Mouse (Mus musculus) retina, embryonic 14.5 days (tissue): Measurements from ENCODE around the gene Shld2.
A peak's percentile ranks its signal among the peaks of the same experiment; 100 is the strongest.

Experiments used
- DNase-seq: peaks from one replicate; pipeline ENCODE4 v3.0.0-alpha.2; 2015; ENCODE audit warnings: low spot score

Shld2 gene

DNA sequence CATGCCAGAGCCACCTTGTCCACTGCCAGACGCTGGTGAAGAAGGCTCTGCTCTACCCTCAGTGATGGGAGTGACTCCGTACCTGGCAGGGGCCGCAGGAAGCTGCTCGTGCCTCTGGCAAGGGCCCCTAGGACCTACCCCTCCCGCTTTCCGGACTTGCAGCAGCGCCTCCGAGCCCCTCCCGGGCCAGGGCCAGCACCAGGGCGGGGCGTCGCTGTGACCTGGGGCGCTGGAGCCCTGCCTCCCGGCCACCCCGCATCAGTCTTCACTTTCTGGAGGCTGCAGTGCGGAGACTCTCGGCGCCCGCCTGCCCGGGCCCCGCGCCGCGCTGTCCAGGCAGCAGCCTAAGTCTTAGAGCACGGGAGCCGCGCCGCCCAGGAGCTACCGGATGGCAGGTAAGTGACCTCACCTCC, 90.5 kb downstream of the Shld2 start:
- peak; percentile 27 for DNase-seq

DNA sequence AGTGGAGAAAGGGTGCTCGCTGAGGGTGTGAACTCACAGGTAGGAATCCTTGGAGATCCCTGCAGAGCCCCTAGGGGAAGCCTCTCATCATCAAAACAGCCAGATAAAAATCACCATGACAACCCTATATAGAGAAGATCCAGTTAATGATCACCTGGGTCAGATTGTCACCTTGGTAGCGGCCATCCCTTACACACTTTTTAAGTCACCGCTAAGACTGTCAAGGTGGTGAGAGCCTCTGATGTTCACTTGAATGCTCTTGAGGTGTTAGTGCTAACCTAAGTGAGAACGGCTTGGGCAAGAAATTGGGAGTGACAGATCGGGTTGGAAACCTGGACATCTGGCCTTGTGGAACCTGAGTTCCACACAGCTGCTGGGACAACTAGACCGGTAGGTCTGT, 91.0 kb downstream of the Shld2 start, which contains the start of gene Syt15:
Gene Syt15 (plus strand): TSS at position 301 of the 400 bp plus-strand sequence.
- no peak for DNase-seq

DNA sequence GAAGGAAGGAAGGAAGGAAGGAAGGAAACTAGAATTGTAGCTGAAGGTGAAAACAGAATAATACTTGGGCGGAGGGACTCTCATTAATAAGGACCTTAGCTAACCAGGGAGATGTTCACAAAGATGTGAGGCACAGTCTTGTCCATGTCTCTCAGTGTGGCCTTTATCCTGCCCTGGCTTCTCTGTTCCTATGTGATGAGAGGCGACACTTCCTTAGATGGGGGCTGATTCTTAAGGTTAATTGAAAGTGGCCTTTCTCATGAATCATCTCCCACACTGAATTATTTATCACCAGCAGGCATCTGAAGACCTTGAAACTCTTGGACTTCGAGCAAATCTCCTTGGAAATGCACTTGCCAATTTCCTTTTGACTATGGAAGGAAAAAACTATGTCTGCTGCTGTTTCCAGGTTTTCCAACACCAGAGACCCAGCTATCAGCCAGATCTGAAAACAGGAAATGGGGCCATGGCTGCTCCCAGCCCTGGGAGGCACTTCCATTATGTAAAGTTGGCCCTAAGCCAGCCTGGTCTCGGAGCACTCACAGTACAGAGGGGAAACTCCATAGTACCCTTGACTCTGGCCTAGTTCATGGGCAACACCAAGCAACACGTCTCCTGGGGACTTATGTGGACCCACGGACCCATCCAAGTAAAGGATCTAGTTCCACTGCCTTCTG, 94.7 kb downstream of the Shld2 start:
- DNase-seq = no peak

DNA sequence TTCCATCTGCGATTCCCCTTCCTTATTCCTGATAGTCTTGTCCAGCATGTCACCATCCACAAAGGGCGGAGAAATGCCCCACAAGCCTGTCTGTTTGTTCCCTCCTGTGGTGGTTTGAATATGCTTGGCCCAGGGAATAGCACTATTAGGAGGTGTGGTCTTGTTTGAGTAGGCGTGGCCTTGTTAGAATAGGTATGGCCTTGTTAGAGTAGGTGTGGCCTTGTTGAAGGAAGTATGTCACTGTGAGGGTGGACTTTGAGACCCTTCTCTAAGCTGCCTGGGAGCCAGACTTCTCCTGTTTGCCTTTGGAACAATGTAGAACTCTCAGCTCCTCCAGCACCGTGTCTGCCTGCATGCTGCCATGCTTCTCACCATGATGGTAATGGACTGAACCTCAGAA, 100.4 kb downstream of the Shld2 start:
- no peak for DNase-seq

DNA sequence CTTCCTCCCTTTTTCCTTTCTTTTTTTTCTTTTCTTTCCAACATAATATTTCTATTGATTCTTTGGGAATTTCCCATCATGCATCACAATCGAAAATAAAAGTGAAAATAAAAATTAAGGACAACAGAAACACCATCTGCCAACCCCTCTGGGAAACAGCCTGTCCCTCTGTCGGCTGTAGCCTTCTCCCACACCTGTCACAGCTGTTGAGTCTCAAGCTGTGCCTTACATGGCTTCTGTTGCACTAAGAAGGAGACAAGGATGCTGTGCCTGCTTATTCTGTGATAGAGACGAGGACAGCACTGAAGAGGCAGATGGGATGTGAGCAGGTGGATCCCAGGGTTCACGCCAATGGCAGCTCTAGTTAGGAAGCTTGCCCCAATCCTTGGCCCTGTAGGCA, 101.2 kb downstream of the Shld2 start:
- no peak for DNase-seq

DNA sequence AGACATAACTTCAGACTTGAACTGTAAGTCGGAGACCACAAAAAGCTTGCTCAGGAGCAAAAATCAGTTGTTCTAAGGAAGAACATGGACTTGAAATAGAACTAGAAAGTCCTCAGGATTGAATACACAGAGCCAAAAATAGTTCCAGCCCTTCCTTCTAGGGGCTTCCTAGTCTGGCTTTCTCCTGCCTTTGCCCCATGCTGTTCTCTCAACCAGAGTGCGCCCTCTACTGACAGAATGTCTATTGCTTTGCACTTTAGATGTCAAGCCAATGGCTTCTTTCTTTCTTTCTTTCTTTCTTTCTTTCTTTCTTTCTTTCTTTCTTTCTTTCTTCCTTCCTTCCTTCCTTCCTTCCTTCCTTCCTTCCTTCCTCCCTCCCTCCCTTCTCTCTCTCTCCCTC, 101.6 kb downstream of the Shld2 start:
- DNase-seq = peak; percentile 67

DNA sequence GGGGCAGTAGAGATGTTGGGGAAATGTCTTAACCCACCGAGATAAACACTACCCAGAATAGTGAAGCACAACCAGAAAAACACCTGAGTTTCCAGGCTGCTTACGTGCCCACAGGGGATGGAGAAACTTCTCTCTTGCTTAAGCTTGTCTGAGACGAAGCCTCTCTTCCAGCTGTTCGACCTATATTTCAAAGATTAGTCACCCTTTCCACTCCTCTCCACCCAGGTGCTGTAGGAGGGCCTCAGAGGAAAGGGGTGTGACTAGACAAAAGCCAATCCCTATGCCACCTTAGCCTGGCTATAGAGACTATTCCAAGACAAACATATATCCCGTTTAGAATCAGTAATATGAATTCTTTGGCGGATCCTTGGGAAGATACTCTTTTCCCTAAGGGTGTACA, 102.3 kb downstream of the Shld2 start:
- no peak for DNase-seq

DNA sequence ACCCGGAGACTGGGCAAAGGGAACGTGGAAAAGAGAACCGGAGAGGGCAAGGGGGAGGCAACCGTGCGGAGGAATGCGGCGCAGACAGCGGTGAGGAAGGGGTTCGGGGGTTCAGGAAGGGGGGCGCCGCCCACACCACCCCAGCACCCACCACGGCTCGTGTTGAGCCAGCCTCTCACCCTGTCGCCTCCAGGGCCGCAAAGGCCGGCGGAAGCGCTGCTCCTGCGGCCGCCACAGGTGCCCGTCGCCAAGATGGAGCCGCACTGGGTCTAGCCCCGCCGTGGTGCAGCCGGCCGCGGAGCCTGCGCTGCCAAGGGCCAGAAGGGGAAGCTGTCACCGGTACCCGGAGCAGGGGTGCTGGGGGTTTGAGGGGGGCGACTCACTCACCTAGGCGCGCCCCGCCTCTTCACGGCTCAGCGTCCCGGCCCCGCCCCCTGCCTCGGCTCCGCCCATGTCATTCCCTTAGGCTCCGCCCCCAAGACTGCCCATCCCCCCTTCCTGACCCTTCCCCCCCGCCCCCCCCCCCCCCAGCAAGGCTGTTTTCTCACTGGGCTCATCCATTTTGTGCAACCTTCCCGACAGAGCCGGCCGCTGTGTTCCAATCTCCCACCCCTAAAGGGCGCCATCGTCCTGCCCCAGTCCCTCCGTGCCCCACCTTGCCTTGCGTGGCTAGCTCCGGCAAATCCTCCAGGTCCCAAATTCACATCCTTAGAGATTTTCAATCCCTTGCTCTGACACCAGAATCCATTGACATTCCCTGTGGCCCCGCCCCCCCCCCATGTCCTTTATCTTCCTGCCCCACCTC, 108.9 kb downstream of the Shld2 start, which contains the start of gene Gprin2:
Gene Gprin2 (minus strand): TSS at position 423 of the 805 bp plus-strand sequence.
- DNase-seq = peak; percentile 68

DNA sequence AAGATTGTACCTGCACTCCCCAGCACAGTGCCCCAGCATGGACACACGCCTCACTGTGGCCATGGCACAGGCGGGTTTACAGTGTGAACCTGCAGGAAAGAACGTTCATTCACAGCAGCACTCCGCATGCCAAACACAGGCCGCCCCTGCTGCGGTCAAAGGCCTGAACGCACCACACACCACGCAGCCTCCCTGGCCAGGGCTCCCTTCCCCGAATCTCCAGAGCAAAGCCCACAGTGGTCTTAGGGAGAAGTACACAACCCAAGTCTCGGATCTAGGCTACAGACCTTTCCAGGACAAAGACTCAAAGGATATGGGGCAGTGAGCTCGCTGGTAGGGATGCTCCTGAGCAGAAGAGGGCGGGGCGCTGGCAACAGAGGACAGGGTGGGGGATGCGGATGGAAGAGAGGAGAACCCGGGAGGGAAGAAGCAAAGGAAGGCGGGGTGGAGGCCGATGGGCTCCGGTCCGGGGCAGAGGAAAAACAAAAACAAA, 109.5 kb downstream of the Shld2 start:
- peak; percentile 60 for DNase-seq

DNA sequence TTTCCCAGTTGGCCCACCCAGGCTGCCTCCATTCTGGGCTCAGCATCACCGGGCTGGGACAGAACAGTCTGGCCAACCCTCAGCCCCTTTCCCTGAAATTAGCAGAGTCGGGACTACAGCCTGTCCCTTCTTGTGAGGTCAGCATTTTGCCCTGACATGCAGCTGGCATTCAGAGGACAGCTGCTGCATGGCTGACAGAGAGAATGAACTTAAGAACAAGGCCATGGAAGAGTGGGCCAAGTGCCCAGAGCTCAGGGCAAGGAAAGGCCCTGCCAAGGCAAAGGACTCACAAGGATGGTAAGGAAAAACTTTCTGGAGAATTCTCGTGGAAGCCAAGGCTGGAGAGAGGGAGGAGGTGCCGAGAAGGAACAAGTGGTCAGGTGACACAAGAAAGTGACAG, 113.6 kb downstream of the Shld2 start:
- no peak for DNase-seq

DNA sequence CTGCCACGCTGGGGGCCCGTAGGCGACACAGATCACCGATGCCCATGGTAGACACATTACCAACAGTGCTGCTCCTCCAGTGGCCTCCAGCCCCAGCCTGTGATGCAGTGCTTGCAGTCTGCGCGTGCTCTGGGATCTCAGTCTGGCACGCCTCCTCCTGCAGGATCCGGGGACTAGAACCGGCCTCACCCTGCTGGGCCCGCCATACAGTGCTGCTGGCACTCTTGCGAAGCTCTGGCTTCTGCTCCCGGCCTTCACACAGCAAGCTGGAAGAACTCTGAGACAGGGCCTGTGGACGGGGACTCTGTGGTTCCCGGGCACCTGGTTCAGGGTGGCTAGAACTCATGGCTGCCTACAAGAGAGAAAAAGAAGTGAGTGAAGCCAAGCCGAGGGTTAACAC, 114.8 kb downstream of the Shld2 start:
- no peak for DNase-seq

DNA sequence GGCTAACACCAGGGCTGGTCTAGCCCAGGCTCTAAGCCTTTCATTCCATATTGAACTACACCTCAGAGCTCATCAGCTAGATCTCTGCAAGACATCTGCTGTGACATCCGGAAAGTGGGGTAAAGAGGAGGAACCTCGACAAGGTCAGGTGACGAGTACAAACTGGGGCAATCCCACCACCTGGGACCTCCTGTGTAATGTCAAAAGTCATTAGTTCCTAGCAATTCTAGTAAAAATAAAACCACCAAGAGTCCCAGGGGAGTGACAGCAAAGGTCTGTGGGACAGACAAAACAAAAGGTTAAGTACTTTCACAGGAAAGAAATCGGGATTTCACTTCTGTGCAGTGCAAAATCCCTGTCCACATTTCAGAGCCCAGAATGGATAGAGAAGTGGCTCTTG, 116.4 kb downstream of the Shld2 start:
- DNase-seq = no peak

DNA sequence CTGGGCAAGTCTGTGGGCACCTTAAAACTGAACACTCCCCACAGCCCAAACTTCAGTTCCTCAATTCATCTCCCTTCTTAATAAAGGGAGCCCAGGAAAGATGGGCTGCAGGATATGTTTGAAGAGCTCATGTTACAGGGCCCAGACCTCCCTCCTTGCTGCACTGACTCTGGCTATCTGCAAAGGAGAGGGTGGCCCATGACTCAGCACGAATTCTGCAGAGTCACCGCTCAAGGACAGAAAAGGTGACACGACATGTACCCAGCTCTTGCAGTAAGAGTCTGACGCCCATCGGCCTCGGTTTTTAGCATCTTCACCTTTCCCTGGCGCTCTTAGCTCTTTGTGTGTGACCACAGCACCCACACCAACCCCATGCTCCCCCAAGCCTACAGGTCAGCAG, 119.9 kb downstream of the Shld2 start:
- no peak for DNase-seq

DNA sequence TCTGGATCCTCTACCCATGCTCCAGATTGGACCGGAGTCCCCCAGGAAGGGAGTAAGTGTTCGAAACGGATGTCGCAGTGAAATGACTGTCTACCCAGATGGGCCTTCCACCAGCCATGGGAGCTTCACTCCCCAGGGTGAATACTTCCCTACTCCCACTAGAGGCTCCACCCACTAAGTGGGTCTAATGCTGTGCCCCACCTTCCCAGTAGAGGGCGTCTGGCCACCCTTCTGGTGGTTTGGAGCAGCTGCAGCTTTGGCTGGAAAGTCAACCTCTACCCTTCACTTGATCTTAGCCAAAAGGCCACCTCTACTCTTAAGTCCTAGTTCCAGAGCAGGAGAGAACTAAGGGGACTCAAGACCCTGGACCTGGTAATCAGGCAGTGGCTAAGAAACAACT, 121.7 kb downstream of the Shld2 start:
- DNase-seq = peak; percentile 55
